Mouse (Mus musculus) liver, embryonic 14.5 days (tissue): ENCODE results near the gene Rnh1. TPM values are rescaled to one million over a fixed set of nuclear protein-coding genes. Genes with fewer than 3 reads are reported as not detected.

Experiments
- ATAC-seq: fragments of 200-750 bp; cut with Nextera tagmentation; 2 replicates; pipeline ENCODE4 v1.8.0; 2017; ENCODE audit warnings: moderate number of reproducible peaks, mild to moderate bottlenecking, moderate library complexity; ENCODE audit not compliant: insufficient read depth
- DNase-seq, 3 experiments: peaks; one replicate each; pipeline ENCODE4 v3.0.0-alpha.2; 2012 to 2013; ENCODE audit warnings: low read depth in 3 of 3, low spot score in 3 of 3
- H3K27ac ChIP-seq: fragments of 300-500 bp; sonication (generic); 2 replicates; pipeline ENCODE4 v1.5.1; 2014; ENCODE audit warnings: moderate library complexity, mild to moderate bottlenecking, control low read depth, inconsistent platforms
- H3K27me3 ChIP-seq: fragments of 300-500 bp; sonication (generic); 2 replicates; pipeline ENCODE4 v1.6.1; 2014; ENCODE audit warnings: mild to moderate bottlenecking, low read length, moderate library complexity; ENCODE audit not compliant: control insufficient read depth, insufficient read depth
- H3K36me3 ChIP-seq: fragments of 300-500 bp; sonication (generic); replicated peaks from 2 replicates; pipeline ENCODE4 v1.6.1; 2014; ENCODE audit warnings: low read depth; ENCODE audit not compliant: control insufficient read depth, insufficient read depth
- H3K4me1 ChIP-seq, 2 experiments: fragments of 200-500 bp in 1 of 2; fragments of 300-500 bp in 1 of 2; sonication (generic) in 1 of 2; replicated peaks; 2 replicates each; pipeline ENCODE4 v1.6.1; 2012 to 2014; ENCODE audit warnings: antibody characterized with exemption in 1 of 2, inconsistent platforms in 1 of 2, low read length in 1 of 2; ENCODE audit not compliant: control insufficient read depth in 2 of 2, insufficient read depth in 2 of 2
- H3K4me2 ChIP-seq: fragments of 300-500 bp; sonication (generic); 2 replicates; pipeline ENCODE4 v1.6.1; 2014; ENCODE audit warnings: low read depth, mild to moderate bottlenecking, control low read depth, moderate library complexity
- H3K4me3 ChIP-seq, 2 experiments: fragments of 200-500 bp in 1 of 2; fragments of 300-500 bp in 1 of 2; sonication (generic) in 1 of 2; 2 replicates each; pipeline ENCODE4 v1.5.1; 2012 to 2014; ENCODE audit warnings: low read depth in 2 of 2, low read length in 2 of 2, mild to moderate bottlenecking in 2 of 2, control low read depth in 1 of 2, inconsistent platforms in 1 of 2, moderate library complexity in 1 of 2; ENCODE audit not compliant: insufficient read depth in 1 of 2
- H3K9ac ChIP-seq: fragments of 300-500 bp; sonication (generic); replicated peaks from 2 replicates; pipeline ENCODE4 v1.6.1; 2014; ENCODE audit warnings: mild to moderate bottlenecking, control low read depth, moderate library complexity
- H3K9me3 ChIP-seq: fragments of 300-500 bp; sonication (generic); 2 replicates; pipeline ENCODE4 v1.6.1; 2016; ENCODE audit warnings: low read length, mixed read lengths; ENCODE audit not compliant: control insufficient read depth
- CTCF ChIP-seq: IDR thresholded peaks from 2 replicates; pipeline ENCODE4 v1.5.1; 2016; ENCODE audit warnings: antibody characterized with exemption, low read depth, control low read depth
- EP300 ChIP-seq: IDR thresholded peaks from 2 replicates; pipeline ENCODE4 v1.6.1; 2016; ENCODE audit warnings: antibody characterized with exemption, low read depth
- WGBS: fragments of 180-500 bp; shearing (Covaris S2); extraction: QIAGEN DNeasy Blood & Tissue Kit; methylation state at CpG from one replicate; pipeline ENCODE4 v1.1.7; 2014; ENCODE audit not compliant: insufficient replicate concordance; 5-methylcytosine and 5-hydroxymethylcytosine counted together
- polyA plus RNA-seq, 2 experiments: library from polyadenylated mRNA; depleted of rRNA in 1 of 2; stranded (reverse) in 1 of 2; unstranded in 1 of 2; fragments of >200 nt; fragmentation: Nextera tagmentation in 1 of 2; extraction: Ambion mirVana in 1 of 2; gene quantifications; 2 replicates each; pipeline versions ENCODE4 v1.2.1 to v1.2.3; 2012 to 2014

The Rnh1 gene
- polyA plus RNA-seq, 2 experiments = 26.5 to 54.6 TPM

DNA sequence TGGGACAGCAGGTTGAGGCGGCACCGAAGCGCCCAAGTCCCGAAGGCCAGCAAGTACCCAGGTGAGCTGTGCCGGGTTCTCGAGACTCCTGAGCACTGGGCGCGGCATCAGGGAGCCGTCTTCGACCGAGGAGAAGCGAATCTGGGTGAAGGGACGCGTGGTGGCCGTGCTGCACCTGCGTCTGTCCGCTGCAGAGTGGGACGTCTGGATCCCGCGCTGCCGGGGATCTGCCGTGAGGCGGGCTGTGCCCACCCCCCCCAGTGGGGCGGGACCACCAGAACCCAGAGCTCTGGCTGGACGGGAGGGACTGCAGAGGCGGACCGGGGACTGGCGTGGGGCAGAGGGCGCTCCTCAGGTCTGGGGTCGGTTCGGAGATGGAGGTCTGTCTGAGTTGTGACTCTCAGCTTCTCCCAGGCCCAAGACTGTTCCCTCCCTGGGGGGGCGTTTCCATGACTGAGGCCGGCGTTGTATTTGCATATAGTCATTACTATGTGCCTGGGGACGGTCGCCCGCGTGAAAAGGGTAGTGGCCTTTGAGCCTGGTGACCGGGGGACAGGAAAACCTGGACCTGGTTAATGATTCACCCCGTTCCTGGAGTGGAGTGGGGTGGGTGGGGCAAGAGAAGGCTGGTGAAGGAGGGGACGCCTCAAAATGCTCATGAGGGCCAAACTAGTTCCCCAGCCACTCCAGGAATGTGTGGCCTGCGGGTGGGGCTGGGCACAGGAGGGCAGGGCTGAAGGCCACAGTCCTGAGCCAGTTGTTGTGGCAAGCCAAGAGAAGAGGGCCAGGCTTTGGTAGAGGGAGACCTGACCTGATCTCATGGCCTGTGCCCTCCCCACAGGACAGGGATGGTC, 43.5 kb upstream of the Rnh1 start:
- H3K4me3 ChIP-seq = peak overlapping the region; percentile 60 to 63
- peak; percentile 51 for ATAC-seq
- peaks cover 18 to 49% of the 10 kb centered on the region in 2 experiments for H3K4me1 ChIP-seq
- H3K9ac ChIP-seq = peak overlapping the region; percentile 64
- peaks cover 6% of the 10 kb centered on the region; the same call in 1 of the 2 replicates for H3K36me3 ChIP-seq
- peak overlapping the region; percentile 48 for H3K27ac ChIP-seq
- H3K9me3 ChIP-seq = no peaks in the 10 kb centered on the region
- TF ChIP-seq EP300 (no peak), CTCF (no peak)
- WGBS = 2% methylated on average over 42 of the region's 42 CpGs
- peak in 2 of 3 experiments; percentile 49 to 55 for DNase-seq
- peak overlapping the region; percentile 74 for H3K4me2 ChIP-seq
- H3K27me3 ChIP-seq = no peaks in the 10 kb centered on the region

DNA sequence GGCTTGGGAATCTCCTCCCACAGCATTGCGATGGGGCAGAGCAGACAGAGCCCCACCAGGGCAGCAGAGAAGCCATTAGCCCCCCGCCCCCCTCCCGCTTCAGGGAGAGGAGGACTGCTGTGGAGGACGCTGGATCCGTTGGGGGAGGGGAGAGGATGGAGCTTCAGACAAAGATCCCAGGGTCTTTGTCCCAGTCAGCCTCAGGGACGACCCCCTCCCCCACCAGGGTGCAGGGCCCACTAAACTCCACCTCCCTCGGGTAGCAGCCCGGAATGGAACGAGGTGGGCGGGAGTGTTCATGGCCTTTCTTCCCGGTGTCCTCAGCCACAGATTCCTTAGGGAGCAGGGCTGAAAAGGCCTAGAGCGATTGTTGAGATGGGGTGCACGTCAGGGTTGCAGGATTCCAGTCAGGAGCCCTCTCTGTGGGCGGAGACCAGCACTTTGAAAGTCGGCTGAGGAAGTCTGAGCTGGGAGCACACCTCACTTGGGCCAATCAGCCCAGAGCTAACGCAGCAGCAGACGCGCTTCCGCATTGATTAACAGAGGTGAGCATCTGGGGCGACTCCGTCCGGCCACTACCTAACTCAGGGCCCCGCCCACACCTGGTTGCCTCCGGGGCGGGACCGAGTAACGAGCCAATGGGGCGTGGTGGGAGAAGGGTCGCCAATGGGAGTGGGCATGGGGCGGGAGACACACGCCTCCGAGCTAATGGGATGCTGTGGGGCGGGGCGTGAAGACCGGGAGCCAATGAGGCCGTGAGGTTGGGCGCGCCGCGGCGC, 42.6 kb upstream of the Rnh1 start, which contains the start of gene Rassf7:
Rassf7 (plus strand) TSS at position 760 of the 779 bp plus-strand sequence.
- 4% methylated on average over 40 of the region's 41 CpGs for WGBS
- Histone ChIP-seq H3K4me3 (peak within 1 kb of the TSS; percentile 60 to 63), H3K4me1 (peaks cover 21 to 49% of the 10 kb centered on the region in 2 experiments), H3K9ac (peak within 1 kb of the TSS; percentile 64), H3K36me3 (peaks cover 6% of the 10 kb centered on the region; the same call in 1 of the 2 replicates), H3K9me3 (no peaks in the 10 kb centered on the region), H3K27ac (peak within 1 kb of the TSS; percentile 71), H3K27me3 (no peaks in the 10 kb centered on the region), H3K4me2 (peak within 1 kb of the TSS; percentile 74)
- ATAC-seq = peak; percentile 93
- TF ChIP-seq EP300 = no peak
- no peak for TF ChIP-seq CTCF
- peak; percentile 95 to 97 (median 96) for DNase-seq

DNA sequence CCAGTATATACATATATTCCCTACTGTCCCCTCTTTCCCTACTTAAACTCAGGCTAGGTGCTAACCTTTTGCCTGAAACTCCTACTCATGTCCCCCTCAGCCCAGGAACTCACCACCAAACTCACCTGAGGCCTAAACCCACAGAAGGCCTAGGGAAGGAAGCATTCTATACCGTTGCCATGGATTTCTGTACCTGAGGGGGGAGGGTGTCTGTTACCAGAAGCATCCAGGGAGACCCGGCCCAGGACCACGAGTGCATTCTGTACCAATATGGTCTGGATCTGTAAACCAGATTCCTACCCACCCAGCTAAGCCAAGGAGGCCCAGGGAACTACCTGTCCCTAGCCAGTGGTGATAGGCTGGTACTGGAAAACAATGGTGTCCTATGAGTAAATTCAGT, 41.7 kb upstream of the Rnh1 start:
- Histone ChIP-seq H3K27me3 (no peaks in the 10 kb centered on the region), H3K9ac (no peak overlapping the region), H3K4me3 (no peak overlapping the region), H3K36me3 (peaks cover under 1% of the 10 kb centered on the region; the same call in 1 of the 2 replicates), H3K4me1 (peaks cover 31 to 51% of the 10 kb centered on the region in 2 experiments), H3K4me2 (no peak overlapping the region), H3K9me3 (no peaks in the 10 kb centered on the region), H3K27ac (peak overlapping the region; percentile 38)
- TF ChIP-seq CTCF = no peak
- TF ChIP-seq EP300 = no peak
- DNase-seq (no peak), ATAC-seq (no peak)
- WGBS = 67% methylated on average over 3 of the region's 3 CpGs

DNA sequence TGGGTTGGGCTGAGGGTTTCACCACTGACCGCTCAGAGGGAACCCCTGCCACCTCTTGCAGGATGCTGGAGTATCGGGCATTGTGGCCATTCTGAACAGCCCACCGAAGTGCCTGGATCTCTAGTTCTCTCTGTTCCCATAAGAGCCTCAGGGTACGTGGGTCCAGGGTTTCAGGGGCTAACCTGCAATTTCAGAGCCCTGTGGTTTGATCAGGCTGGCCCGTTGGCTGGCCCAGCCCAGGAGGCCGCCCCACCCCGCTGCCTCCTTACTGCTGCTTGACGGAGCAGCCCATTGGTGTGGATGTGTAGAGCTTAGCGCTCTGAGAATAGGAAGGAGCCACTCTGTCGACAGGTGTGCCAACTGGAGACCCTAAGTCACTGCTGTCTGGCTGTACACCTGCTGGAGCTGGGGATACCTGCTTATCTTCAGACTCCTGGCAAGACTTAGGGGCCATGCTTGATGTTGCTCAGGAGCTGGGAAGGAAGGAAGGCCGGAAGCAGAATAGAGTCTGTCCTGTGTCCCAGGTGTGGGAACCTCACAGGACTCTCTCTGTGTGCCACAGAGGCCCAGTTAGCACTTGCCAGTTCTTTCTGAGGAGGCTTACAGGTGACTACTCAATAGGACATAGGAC, 41.1 kb upstream of the Rnh1 start, which contains the start of gene Lmntd2:
Lmntd2 (minus strand) TSS at position 476 of the 631 bp plus-strand sequence.
- H3K9ac ChIP-seq = peak within 1 kb of the TSS; percentile 48; the same call in 1 of the 2 replicates
- WGBS = 87% methylated on average over 11 of the region's 11 CpGs

More for the DNA sequence above, 41.1 kb upstream of the Rnh1 start, which contains the start of gene Lmntd2:
- Histone ChIP-seq H3K9me3 (no peaks in the 10 kb centered on the region), H3K36me3 (no peaks in the 10 kb centered on the region; the same call in 1 of the 2 replicates), H3K4me2 (peak within 1 kb of the TSS; percentile 74), H3K27me3 (no peaks in the 10 kb centered on the region), H3K27ac (peak within 1 kb of the TSS; percentile 71), H3K4me1 (peaks cover 37 to 57% of the 10 kb centered on the region in 2 experiments), H3K4me3 (peak within 1 kb of the TSS; percentile 60 to 63; a peak in 3 of 4 replicates)
- DNase-seq (no peak), ATAC-seq (no peak)
- no peak for TF ChIP-seq CTCF
- TF ChIP-seq EP300 = no peak
